Mouse (Mus musculus) hindlimb bud, embryonic 11.5 days (tissue): ENCODE measurements at regions not wholly inside any gene's neighbourhood (a gene's known extent, or its start where the extent isn't known, plus 50 kb on each side); places are given as distances from the start of the nearest gene placed in this dataset.
"Not testable (repeated sequence)": the region's sequence is repeated elsewhere in the genome, so short reads cannot be mapped to it uniquely, and the experiment has no call there.

Experiments
- DNase-seq: peaks from one replicate; pipeline ENCODE4 v3.0.0-alpha.2; 2012; ENCODE audit warnings: low read depth, low spot score; ENCODE audit errors: extremely low spot score

GRCm38 (mm10) chr13:107549995-107550394, 494.3 kb upstream of the Smim15 start:
- DNase-seq, result not testable (repeated sequence)

- DNase-seq, result no peak
Observed at GRCm38 (mm10) chr13:107547073-107547472, 497.2 kb upstream of the Smim15 start.

GRCm38 (mm10) chr13:107546181-107546900, 497.9 kb upstream of the Smim15 start:
- no peak for DNase-seq

- DNase-seq, result no peak
Observed at GRCm38 (mm10) chr13:107541635-107541955, 502.7 kb upstream of the Smim15 start.

GRCm38 (mm10) chr13:107540784-107541634, 503.2 kb upstream of the Smim15 start:
- DNase-seq, result no peak

- DNase-seq, result no peak
Observed at GRCm38 (mm10) chr13:107540305-107540704, 503.9 kb upstream of the Smim15 start.

- DNase-seq, result no peak
Observed at GRCm38 (mm10) chr13:107539867-107540266, 504.4 kb upstream of the Smim15 start.

GRCm38 (mm10) chr13:107539326-107539725, 504.9 kb upstream of the Smim15 start:
- no peak for DNase-seq

GRCm38 (mm10) chr13:107535213-107535612, 509.0 kb upstream of the Smim15 start:
- no peak for DNase-seq

- DNase-seq, result no peak
Observed at GRCm38 (mm10) chr13:107533323-107533722, 510.9 kb upstream of the Smim15 start.

- no peak for DNase-seq
Observed at GRCm38 (mm10) chr13:107531528-107531927, 509.6 kb upstream of the Kif2a start.

GRCm38 (mm10) chr13:107531026-107531425, 509.1 kb upstream of the Kif2a start:
- no peak for DNase-seq

- no peak for DNase-seq
Observed at GRCm38 (mm10) chr13:107530392-107530791, 508.5 kb upstream of the Kif2a start.

- DNase-seq, result no peak
Observed at GRCm38 (mm10) chr13:107528724-107529456, 507.0 kb upstream of the Kif2a start.

- no peak for DNase-seq
Observed at GRCm38 (mm10) chr13:107522942-107523341, 501.0 kb upstream of the Kif2a start.

- no peak for DNase-seq
Observed at GRCm38 (mm10) chr13:107514236-107514635, 492.3 kb upstream of the Kif2a start.

- DNase-seq, result no peak
Observed at GRCm38 (mm10) chr13:107513274-107514146, 491.6 kb upstream of the Kif2a start.

GRCm38 (mm10) chr13:107507336-107507735, 485.4 kb upstream of the Kif2a start:
- DNase-seq, result no peak

GRCm38 (mm10) chr13:107506832-107507231, 484.9 kb upstream of the Kif2a start:
- no peak for DNase-seq

GRCm38 (mm10) chr13:107505318-107505717, 483.4 kb upstream of the Kif2a start:
- DNase-seq, result no peak

GRCm38 (mm10) chr13:107502261-107502660, 480.3 kb upstream of the Kif2a start:
- no peak for DNase-seq
